22 mouse cellular contexts compared by ENCODE assay signal in the genomic region with DNA sequence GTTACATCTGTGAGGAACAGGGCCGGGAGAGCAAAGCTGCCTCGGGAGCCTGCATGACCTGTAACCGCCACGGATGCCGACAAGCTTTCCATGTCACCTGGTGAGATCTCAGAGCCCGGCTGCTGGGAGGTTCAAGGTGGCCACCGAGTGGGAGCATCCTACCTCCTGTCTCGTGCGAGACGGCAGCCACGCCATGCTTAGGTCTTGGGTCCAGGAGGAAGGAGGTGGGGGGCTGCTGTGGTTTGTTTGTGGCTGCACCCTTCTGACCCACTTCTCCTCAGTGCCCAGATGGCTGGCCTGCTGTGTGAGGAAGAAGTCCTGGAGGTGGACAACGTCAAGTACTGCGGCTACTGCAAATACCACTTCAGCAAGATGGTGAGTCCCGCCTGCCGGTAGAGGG. TPM values are rescaled to one million over a fixed set of nuclear protein-coding genes. Genes with fewer than 3 reads are reported as not detected.
A peak's percentile ranks its signal among the peaks of the same experiment; 100 is the strongest.
DNase-seq lines count a peak whose midpoint lies in the region; ATAC-seq and TF ChIP-seq lines count a peak whose summit lies in the region.
"Had no signal": no experiment of that assay in that cellular context is flagged by ENCODE, and none has a peak within 500 bp of the region (broad histone marks: within the 10 kb centered on the region; RNA-seq: fewer than 3 reads in every experiment).

No protein-coding gene starts in this region.

- no peak overlapping the region for H3K4me3 ChIP-seq in gastrocnemius, adult 2 months
- peak overlapping the region; percentile 11 for H3K4me3 ChIP-seq in megakaryocyte, embryonic 14.5 days (replicated peaks)
- peak overlapping the region; percentile 6 to 91; a peak in 3 of 4 replicates for H3K4me3 ChIP-seq in ES-E14 (ENCODE audit: insufficient read depth in 1 of 2, low read depth in 1 of 2, low read length in 2 of 2, poor library complexity in 1 of 2, severe bottlenecking in 1 of 2)
- H3K4me3 ChIP-seq: embryonic facial prominence, embryonic 12.5 days; heart, embryonic 10.5 days; heart, embryonic 15.5 days had no signal

- peaks cover 60% of the 10 kb centered on the region for H3K27me3 ChIP-seq in megakaryocyte, embryonic 14.5 days (replicated peaks)
- H3K27me3 ChIP-seq: heart, embryonic 15.5 days; Patski had no signal

- H3K9ac ChIP-seq in ES-E14 (ENCODE audit: insufficient read depth, low read depth, low read length, poor library complexity, severe bottlenecking): peak overlapping the region; percentile 76
- H3K9ac ChIP-seq: embryonic facial prominence, embryonic 12.5 days; heart, embryonic 15.5 days had no signal

- H3K9me3 ChIP-seq in megakaryocyte, embryonic 14.5 days: peaks cover 8% of the 10 kb centered on the region; the same call in 1 of the 2 replicates
- H3K9me3 ChIP-seq in ES-E14 (ENCODE audit: control insufficient read depth, insufficient read depth, low read depth, low read length): no peaks in the 10 kb centered on the region
- H3K9me3 ChIP-seq: embryonic facial prominence, embryonic 12.5 days; heart, embryonic 10.5 days; heart, embryonic 15.5 days had no signal

- peaks cover 53% of the 10 kb centered on the region for H3K4me1 ChIP-seq in megakaryocyte, embryonic 14.5 days
- H3K4me1 ChIP-seq in ES-E14 (ENCODE audit: control insufficient read depth in 2 of 2, insufficient read depth in 2 of 2, low read length in 2 of 2, poor library complexity in 1 of 2): peaks cover 15 to 43% of the 10 kb centered on the region in 2 experiments

- ATAC-seq in megakaryocyte, adult 5-6 weeks (ENCODE audit: poor library complexity, severe bottlenecking): no peak
- ATAC-seq: forebrain, embryonic 14.5 days; hindbrain, embryonic 16.5 days; inflammation-experienced regulatory T-cells, adult 6 months; intestine, postnatal 0 days; Patski had no signal

- peaks cover 61% of the 10 kb centered on the region for H3K36me3 ChIP-seq in megakaryocyte, embryonic 14.5 days (replicated peaks; ENCODE audit: low read length)
- peaks cover 56% of the 10 kb centered on the region for H3K36me3 ChIP-seq in ES-E14 (ENCODE audit: control insufficient read depth, insufficient read depth, low read length, poor library complexity, severe bottlenecking)

- TF ChIP-seq CTCF in gastrocnemius, adult 2 months (IDR thresholded peaks at IDR 0.05): no peak

- in situ Hi-C loops in ES-E14 (cut with MboI; ENCODE audit: low sequenced_read_pairs in 2 of 2, unreplicated experiment in 2 of 2): no loop called here

- DNase-seq in gastrocnemius, adult 2 months: no peak
- no peak for DNase-seq in gastrocnemius, postnatal 36 days
- DNase-seq in ES-E14 (ENCODE audit: low read depth, low spot score): no peak
- DNase-seq in thymus, postnatal 0 days (ENCODE audit: low spot score): no peak
- no peak for DNase-seq in layer of hippocampus, adult 8-10 months (ENCODE audit: low spot score in 2 of 2)
- DNase-seq: adrenal gland, adult 2 months; adrenal gland, postnatal 25 days; cerebellum, postnatal 14 days; embryo, embryonic 11 days; gastrocnemius, postnatal 14 days; heart, postnatal 14 days; kidney, adult 8-10 months had no signal

- intact Hi-C loops in gastrocnemius, adult 2 months (cut with DNase I): no loop called here
- intact Hi-C loops in gastrocnemius, postnatal 36 days (cut with DNase I): no loop called here

- peak overlapping the region; percentile 85 for H3K27ac ChIP-seq in gastrocnemius, adult 2 months
- H3K27ac ChIP-seq in ES-E14 (ENCODE audit: insufficient read depth, low read depth, low read length, poor library complexity, severe bottlenecking): peak overlapping the region; percentile 52
- H3K27ac ChIP-seq: embryonic facial prominence, embryonic 12.5 days; heart, embryonic 10.5 days; heart, embryonic 15.5 days had no signal

TF ChIP-seq in ES-E14, 5 proteins besides CTCF, POLR2A, EP300 and RAD21:
- TF ChIP-seq CHD2 (IDR thresholded peaks at IDR 0.05; ENCODE audit: low read depth, low read length) (no peak), HCFC1 (IDR thresholded peaks at IDR 0.05; ENCODE audit: borderline replicate concordance, insufficient read depth, low read length) (no peak), ZNF384 (IDR thresholded peaks at IDR 0.05; ENCODE audit: low read depth, low read length) (no peak), ZC3H11A (IDR thresholded peaks at IDR 0.05; ENCODE audit: borderline replicate concordance, low read depth, low read length) (no peak), MAFK (IDR thresholded peaks at IDR 0.05; ENCODE audit: insufficient read depth, low read depth, low read length) (no peak)

RNA-seq across cellular contexts. Expression of gene Mllt6, which starts 3.6 kb away (rescaled TPM):
- total RNA-seq in gastrocnemius, adult 2 months (2021): 10 to 100 TPM; 41.9 to 54.7 TPM
- 10 to 100 TPM; 40.7 to 46.4 TPM for total RNA-seq in gastrocnemius, postnatal 36 days (2021)
- polyA plus RNA-seq in megakaryocyte, embryonic 14.5 days (2012; ENCODE audit: insufficient read depth, low replicate concordance): 8.6 TPM in 2 replicates
- total RNA-seq in megakaryocyte, adult 5-6 weeks (2015): 4.3 and 6.3 TPM in 2 replicates
- 6.9 and 7.1 TPM in 2 replicates for total RNA-seq in megakaryocyte, adult 5-6 weeks (2017)
- 113 and 142 TPM in 2 replicates for total RNA-seq in ES-E14 (2012; rRNA removed)
- 1.9 and 2.4 TPM in 2 replicates for polyA plus RNA-seq in thymus, postnatal 0 days (2015; fragmentation: Nextera tagmentation; extraction: Ambion mirVana)
- total RNA-seq in layer of hippocampus, adult 8-10 months (2022): 100 to 1,000 TPM; 110 to 149 (median 126) TPM

RNA-seq across cellular contexts. Expression of gene Cisd3, which starts 18.8 kb away (rescaled TPM):
- total RNA-seq in gastrocnemius, adult 2 months (2021): 100 to 1,000 TPM in 1 of 2 experiments, 10 to 100 TPM in 1; 96.2 to 111 TPM
- total RNA-seq in gastrocnemius, postnatal 36 days (2021): 100 to 1,000 TPM; 103 to 108 TPM
- 0.45 TPM in 1 of 2 replicates, not detected in the other for polyA plus RNA-seq in megakaryocyte, embryonic 14.5 days (2012; ENCODE audit: insufficient read depth, low replicate concordance)
- total RNA-seq in megakaryocyte, adult 5-6 weeks (2015): 18.7 and 19.8 TPM in 2 replicates
- total RNA-seq in megakaryocyte, adult 5-6 weeks (2017): 2.3 and 12.8 TPM in 2 replicates
- total RNA-seq in ES-E14 (2012; rRNA removed): 49.9 and 66.0 TPM in 2 replicates
- 35.0 and 40.4 TPM in 2 replicates for polyA plus RNA-seq in thymus, postnatal 0 days (2015; fragmentation: Nextera tagmentation; extraction: Ambion mirVana)
- total RNA-seq in layer of hippocampus, adult 8-10 months (2022): 10 to 100 TPM; 45.2 to 60.0 (median 56.7) TPM

RNA-seq across cellular contexts. Expression of gene Pcgf2, which starts 33.5 kb away (rescaled TPM):
- total RNA-seq in gastrocnemius, adult 2 months (2021): 1 to 10 TPM; 1.7 to 2.9 TPM
- 1 to 10 TPM; 2.1 to 2.3 TPM for total RNA-seq in gastrocnemius, postnatal 36 days (2021)
- polyA plus RNA-seq in megakaryocyte, embryonic 14.5 days (2012; ENCODE audit: insufficient read depth, low replicate concordance): 83.4 and 214 TPM in 2 replicates
- 2.8 and 3.1 TPM in 2 replicates for total RNA-seq in megakaryocyte, adult 5-6 weeks (2015)
- total RNA-seq in megakaryocyte, adult 5-6 weeks (2017): 1.0 and 2.4 TPM in 2 replicates
- total RNA-seq in ES-E14 (2012; rRNA removed): 20.1 and 28.4 TPM in 2 replicates
- polyA plus RNA-seq in thymus, postnatal 0 days (2015; fragmentation: Nextera tagmentation; extraction: Ambion mirVana): 4.8 and 5.4 TPM in 2 replicates
- 10 to 100 TPM; 23.9 to 35.3 (median 29.0) TPM for total RNA-seq in layer of hippocampus, adult 8-10 months (2022)

RNA-seq across cellular contexts. Expression of gene Psmb3, which starts 36.4 kb away (rescaled TPM):
- total RNA-seq in gastrocnemius, adult 2 months (2021): 100 to 1,000 TPM; 141 to 159 TPM
- total RNA-seq in gastrocnemius, postnatal 36 days (2021): 100 to 1,000 TPM; 124 to 129 TPM
- polyA plus RNA-seq in megakaryocyte, embryonic 14.5 days (2012; ENCODE audit: insufficient read depth, low replicate concordance): 44.4 and 47.3 TPM in 2 replicates
- 81.0 and 111 TPM in 2 replicates for total RNA-seq in megakaryocyte, adult 5-6 weeks (2015)
- 137 and 179 TPM in 2 replicates for total RNA-seq in megakaryocyte, adult 5-6 weeks (2017)
- 522 and 677 TPM in 2 replicates for total RNA-seq in ES-E14 (2012; rRNA removed)
- 711 and 747 TPM in 2 replicates for polyA plus RNA-seq in thymus, postnatal 0 days (2015; fragmentation: Nextera tagmentation; extraction: Ambion mirVana)
- total RNA-seq in layer of hippocampus, adult 8-10 months (2022): 100 to 1,000 TPM; 121 to 145 (median 133) TPM

RNA-seq across cellular contexts. Expression of gene Epop, which starts 37.3 kb away (rescaled TPM):
- total RNA-seq in gastrocnemius, adult 2 months (2021): 1 to 10 TPM in 1 of 2 experiments, under 1 TPM in 1; 0.98 to 1.5 TPM
- total RNA-seq in gastrocnemius, postnatal 36 days (2021): 1 to 10 TPM in 1 of 2 experiments, under 1 TPM in 1; 0.91 to 1.2 TPM
- polyA plus RNA-seq in megakaryocyte, embryonic 14.5 days (2012; ENCODE audit: insufficient read depth, low replicate concordance): 44.1 and 83.5 TPM in 2 replicates
- 0.18 and 1.2 TPM in 2 replicates for total RNA-seq in megakaryocyte, adult 5-6 weeks (2015)
- 0.40 TPM in 1 of 2 replicates, not detected in the other for total RNA-seq in megakaryocyte, adult 5-6 weeks (2017)
- total RNA-seq in ES-E14 (2012; rRNA removed): 100 and 109 TPM in 2 replicates
- polyA plus RNA-seq in thymus, postnatal 0 days (2015; fragmentation: Nextera tagmentation; extraction: Ambion mirVana): 1.8 and 2.2 TPM in 2 replicates
- 10 to 100 TPM; 28.9 to 38.6 (median 33.9) TPM for total RNA-seq in layer of hippocampus, adult 8-10 months (2022)

Comparison
In these comparisons a context has a peak if more than half of its experiments do, and no peak if none do; other contexts are left out.
1. RNA of gene Mllt6, which starts 3.6 kb away (total RNA-seq): 110 to 149 TPM in layer of hippocampus, adult 8-10 months, 113 to 142 TPM in ES-E14, 41.9 to 54.7 TPM in gastrocnemius, adult 2 months and 40.7 to 46.4 TPM in gastrocnemius, postnatal 36 days; 4.3 to 7.1 TPM in megakaryocyte, adult 5-6 weeks; every median in the first group is over 4 times any median in the second.